Mouse (Mus musculus): Measurements from ENCODE around the gene Jam2. TPM values are rescaled to one million over a fixed set of nuclear protein-coding genes. Genes with fewer than 3 reads are reported as not detected.
A peak's percentile ranks its signal among the peaks of the same experiment; 100 is the strongest.

Jam2 gene
- 7.3 and 7.4 TPM in 2 replicates for polyA plus RNA-seq (2015; fragmentation: Nextera tagmentation; extraction: Ambion mirVana)

DNA sequence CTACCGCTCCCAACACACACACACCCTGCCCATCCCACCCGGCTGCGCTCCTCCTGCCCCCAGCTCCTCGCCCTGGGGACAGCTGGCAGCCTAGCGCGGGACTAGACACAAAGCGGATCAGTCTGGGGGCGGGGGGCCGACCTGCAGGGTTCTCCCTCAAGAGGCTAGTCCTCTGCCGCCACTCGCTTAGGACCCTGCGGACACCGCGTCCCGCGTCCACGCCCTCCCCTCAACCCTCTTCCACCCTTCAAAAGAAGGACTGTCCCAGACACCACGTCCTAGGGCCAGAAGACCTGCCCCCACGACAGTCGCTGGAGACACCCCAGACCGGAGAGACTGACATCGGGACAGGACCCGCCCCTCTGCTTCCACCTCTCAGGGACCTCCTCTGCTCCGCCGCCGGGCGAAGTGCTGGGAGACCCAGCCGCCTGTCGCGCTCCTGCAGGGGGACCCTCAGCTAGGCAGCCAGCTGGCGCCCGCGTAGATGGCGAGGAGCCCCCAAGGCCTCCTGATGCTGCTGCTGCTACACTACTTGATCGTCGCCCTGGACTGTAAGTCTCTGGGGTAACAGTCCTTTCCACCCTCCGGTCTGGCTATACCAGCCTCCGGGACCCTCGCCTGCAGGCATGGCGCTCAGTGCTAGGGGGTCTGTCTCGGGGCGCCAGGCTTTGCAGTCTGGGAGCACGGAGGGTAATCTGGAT, at the start of gene Jam2:
TSS of gene Jam2 (plus strand) at position 121 of the 701 bp plus-strand sequence.
- H3K4me1 ChIP-seq (replicated peaks), result peaks cover 15% of the 10 kb centered on the region; the same call in 1 of the 2 replicates
- H3K4me3 ChIP-seq, result peak within 1 kb of the TSS; percentile 75
- H3K27ac ChIP-seq, result peak within 1 kb of the TSS; percentile 47; the same call in 1 of the 2 replicates
- H3K36me3 ChIP-seq, result no peaks in the 10 kb centered on the region
- ATAC-seq (replicated peaks; ENCODE audit: insufficient number of reproducible peaks, insufficient read depth, low FRiP score, low read depth), result peak; percentile 82
- H3K4me2 ChIP-seq, result peak within 1 kb of the TSS; percentile 100
- H3K27me3 ChIP-seq, result no peaks in the 10 kb centered on the region
- H3K9me3 ChIP-seq (replicated peaks), result no peaks in the 10 kb centered on the region
- under 1% methylated on average over 42 of the region's 43 CpGs for WGBS
- peak within 1 kb of the TSS; percentile 67 for H3K9ac ChIP-seq

DNA sequence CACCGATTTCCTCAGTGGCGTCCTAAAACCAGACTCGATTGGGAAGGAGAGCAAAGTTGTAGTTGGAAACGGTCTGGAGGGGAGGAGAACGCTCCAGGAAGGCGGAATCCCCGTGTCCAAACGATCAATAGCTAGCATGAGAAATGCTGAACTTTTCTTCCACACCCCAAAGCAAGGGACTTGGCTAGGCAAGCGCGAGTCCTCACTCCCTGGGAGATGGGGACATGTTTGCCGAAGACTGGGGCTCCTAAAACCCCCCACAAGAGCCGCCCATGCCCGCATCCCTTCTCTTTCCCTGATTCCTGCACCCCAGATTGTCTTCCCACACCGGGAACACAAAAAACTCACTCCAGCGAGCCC, 39.1 kb upstream of the Jam2 start:
- no peak; the same call in 1 of the 2 replicates for ATAC-seq (replicated peaks; ENCODE audit: insufficient number of reproducible peaks, insufficient read depth, low FRiP score, low read depth)
- H3K36me3 ChIP-seq, result peaks cover 27% of the 10 kb centered on the region
- peak overlapping the region; percentile 80 for H3K4me2 ChIP-seq
- H3K27me3 ChIP-seq, result no peaks in the 10 kb centered on the region
- no peaks in the 10 kb centered on the region for H3K9me3 ChIP-seq (replicated peaks)
- H3K9ac ChIP-seq, result peak overlapping the region; percentile 71
- peaks cover 7% of the 10 kb centered on the region for H3K4me1 ChIP-seq (replicated peaks)
- WGBS, result under 1% methylated on average over 15 of the region's 15 CpGs
- H3K4me3 ChIP-seq, result peak overlapping the region; percentile 83
- H3K27ac ChIP-seq, result peak overlapping the region; percentile 86

DNA sequence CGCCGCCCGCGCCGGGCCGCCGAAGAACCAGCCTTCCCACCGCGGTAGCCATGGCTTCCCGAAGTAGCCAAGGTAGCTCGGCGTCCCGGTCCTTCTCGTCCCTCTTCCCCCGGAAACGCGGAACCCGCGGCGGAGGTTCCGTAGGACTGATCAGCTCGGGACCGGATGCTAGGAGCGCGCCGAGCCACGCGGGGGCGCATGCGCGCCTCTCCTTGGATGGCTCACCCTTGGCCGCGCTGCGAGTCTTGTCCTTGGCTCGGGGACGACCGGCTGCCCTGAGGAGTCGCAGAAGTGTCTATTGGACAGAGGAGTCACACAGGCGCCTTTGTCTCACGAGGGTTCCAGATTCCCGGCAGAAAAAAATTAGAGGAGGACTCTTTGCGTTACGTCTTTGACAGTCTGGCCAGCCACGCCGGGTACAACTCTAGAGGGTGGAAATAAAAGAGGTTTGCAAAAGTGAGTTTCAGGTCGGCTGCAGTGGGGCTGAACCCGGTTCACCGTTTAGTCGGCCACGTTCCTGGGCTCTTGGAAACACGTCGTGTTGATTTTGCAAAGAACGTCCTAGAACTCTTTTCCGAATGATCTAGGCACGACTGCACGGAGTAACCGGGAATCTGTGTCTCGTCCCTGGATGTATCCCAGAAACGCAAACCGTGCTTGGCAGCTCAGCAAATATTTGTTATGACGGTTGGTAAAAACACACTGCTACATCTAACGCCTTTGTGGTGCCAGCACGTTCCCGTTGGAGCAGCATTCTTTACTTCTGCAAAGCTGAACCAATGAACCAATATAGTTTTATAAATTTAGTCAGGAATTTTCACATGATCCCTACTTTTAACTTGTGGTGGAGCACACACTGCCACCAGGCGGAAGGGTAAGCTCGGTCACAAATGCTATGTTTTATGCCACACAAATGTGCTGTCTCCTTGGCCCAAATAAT, 38.5 kb upstream of the Jam2 start, which contains the start of gene Mrpl39:
TSS of gene Mrpl39 (minus strand) at position 577 of the 940 bp plus-strand sequence.
- WGBS, result under 1% methylated on average over 62 of the region's 66 CpGs
- H3K9me3 ChIP-seq (replicated peaks), result no peaks in the 10 kb centered on the region

DNA sequence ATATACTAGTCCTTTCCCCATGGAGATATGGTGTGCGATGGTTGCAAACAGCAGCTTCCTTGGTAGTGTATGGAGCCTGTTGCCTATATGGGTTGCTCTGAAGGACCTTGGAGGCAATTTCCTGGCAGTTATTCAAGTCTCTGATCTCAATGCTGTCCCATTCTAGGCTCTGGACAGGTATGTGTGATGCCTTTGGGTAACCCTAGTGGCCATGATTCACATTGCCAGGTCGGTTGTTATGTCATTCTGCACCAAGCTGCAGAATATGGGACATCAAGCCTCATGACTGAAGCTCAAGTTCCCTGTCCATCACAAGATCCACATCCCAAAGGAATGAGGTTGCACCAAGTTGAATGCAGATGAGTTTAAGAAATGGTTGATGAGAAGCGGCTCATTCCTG, 36.6 kb upstream of the Jam2 start:
- Histone ChIP-seq H3K27ac (no peak overlapping the region), H3K27me3 (no peaks in the 10 kb centered on the region), H3K9me3 (replicated peaks) (no peaks in the 10 kb centered on the region), H3K4me3 (no peak overlapping the region), H3K4me1 (replicated peaks) (peaks cover 7% of the 10 kb centered on the region), H3K9ac (no peak overlapping the region), H3K4me2 (no peak overlapping the region), H3K36me3 (peaks cover 6% of the 10 kb centered on the region)
- no peak for ATAC-seq (replicated peaks; ENCODE audit: insufficient number of reproducible peaks, insufficient read depth, low FRiP score, low read depth)
- WGBS, result 72% methylated on average over 3 of the region's 3 CpGs

More for the DNA sequence above, 38.5 kb upstream of the Jam2 start, which contains the start of gene Mrpl39:
- H3K9ac ChIP-seq, result peak within 1 kb of the TSS; percentile 71
- H3K36me3 ChIP-seq, result peaks cover 23% of the 10 kb centered on the region
- H3K4me3 ChIP-seq, result peak within 1 kb of the TSS; percentile 83
- ATAC-seq (replicated peaks; ENCODE audit: insufficient number of reproducible peaks, insufficient read depth, low FRiP score, low read depth), result peak; percentile 99
- H3K4me2 ChIP-seq, result peak within 1 kb of the TSS; percentile 80
- H3K27me3 ChIP-seq, result no peaks in the 10 kb centered on the region
- H3K4me1 ChIP-seq (replicated peaks), result peaks cover 7% of the 10 kb centered on the region
- peak within 1 kb of the TSS; percentile 86 for H3K27ac ChIP-seq

DNA sequence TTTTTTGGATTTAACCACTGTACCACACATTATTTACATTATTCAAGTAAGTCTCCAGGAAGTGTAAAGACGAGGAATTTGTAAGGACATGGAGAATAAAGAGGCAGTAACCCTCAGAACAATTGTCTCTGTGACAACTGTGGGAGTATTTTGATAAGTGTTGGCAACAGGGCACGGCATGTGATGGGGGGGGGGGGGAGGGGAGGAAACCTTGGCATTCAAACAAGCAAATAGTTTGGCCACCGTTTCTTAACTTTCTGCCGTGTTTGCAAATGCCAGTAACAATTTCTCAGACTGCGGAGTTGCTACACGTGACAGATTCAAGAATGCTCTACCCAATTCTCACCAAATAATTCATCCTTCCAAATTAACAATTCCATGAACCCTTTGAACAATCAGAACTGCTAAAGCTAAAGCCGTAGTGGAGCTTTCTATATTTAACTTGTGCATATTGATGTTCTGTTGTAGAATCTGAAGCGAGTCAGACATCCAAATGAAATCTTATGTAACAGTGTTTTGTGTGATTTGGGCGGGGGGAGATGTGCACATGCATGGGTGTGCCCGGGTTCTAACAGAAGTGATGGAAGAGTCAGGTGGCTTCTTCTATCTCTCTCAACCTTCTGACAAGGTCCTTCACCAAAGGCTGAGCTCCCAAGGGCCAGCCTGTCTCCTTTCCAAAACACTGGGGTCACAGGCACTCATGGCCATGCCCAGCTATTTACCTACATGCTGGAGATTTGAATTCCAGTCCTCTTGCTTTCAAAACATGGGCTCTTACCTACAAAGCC, 29.0 kb upstream of the Jam2 start:
- 0 out of 2 replicates have a peak, but pooled peaks cover 2% of the 10 kb centered on the region for H3K4me1 ChIP-seq (replicated peaks)
- no peak for ATAC-seq (replicated peaks; ENCODE audit: insufficient number of reproducible peaks, insufficient read depth, low FRiP score, low read depth)
- no peak overlapping the region for H3K9ac ChIP-seq
- H3K4me3 ChIP-seq, result no peak overlapping the region
- no peaks in the 10 kb centered on the region for H3K9me3 ChIP-seq (replicated peaks)
- no peak overlapping the region for H3K4me2 ChIP-seq
- no peaks in the 10 kb centered on the region for H3K36me3 ChIP-seq
- no peaks in the 10 kb centered on the region for H3K27me3 ChIP-seq
- H3K27ac ChIP-seq, result no peak overlapping the region
- WGBS, result 52% methylated on average over 10 of the region's 10 CpGs

DNA sequence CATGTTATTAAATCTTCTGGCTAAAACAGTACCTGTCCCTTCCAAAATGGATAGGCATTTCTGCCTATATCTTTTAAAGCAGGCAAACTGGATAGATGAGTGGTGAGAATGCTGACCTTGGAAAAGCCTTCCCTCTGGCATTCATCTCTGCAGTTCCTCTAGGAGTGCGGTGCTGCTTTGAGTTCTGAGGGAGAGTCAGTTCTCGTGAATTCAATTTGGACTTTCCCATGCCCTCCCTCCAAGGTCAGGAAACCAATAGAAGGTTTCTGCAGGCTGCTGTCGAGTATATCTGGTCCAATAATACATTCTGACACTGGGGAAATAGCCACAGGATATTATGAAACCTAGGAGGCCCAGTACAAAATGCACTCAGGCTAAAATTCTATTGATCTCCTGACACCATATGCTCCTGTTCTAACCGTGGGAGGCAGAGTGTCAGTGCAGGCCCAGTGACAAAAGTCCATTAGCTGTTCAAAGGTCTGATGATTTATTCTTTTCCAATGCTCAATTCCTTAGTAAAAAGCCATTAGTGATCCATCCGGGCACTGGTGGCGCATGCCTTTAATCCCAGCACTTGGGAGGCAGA, 28.1 kb upstream of the Jam2 start:
- Histone ChIP-seq H3K4me1 (replicated peaks) (0 out of 2 replicates have a peak, but pooled peaks cover 2% of the 10 kb centered on the region), H3K4me3 (no peak overlapping the region), H3K27ac (no peak overlapping the region), H3K36me3 (no peaks in the 10 kb centered on the region), H3K4me2 (no peak overlapping the region), H3K9ac (no peak overlapping the region), H3K27me3 (no peaks in the 10 kb centered on the region), H3K9me3 (replicated peaks) (no peaks in the 10 kb centered on the region)
- no peak for ATAC-seq (replicated peaks; ENCODE audit: insufficient number of reproducible peaks, insufficient read depth, low FRiP score, low read depth)
- 69% methylated on average over 6 of the region's 6 CpGs for WGBS

DNA sequence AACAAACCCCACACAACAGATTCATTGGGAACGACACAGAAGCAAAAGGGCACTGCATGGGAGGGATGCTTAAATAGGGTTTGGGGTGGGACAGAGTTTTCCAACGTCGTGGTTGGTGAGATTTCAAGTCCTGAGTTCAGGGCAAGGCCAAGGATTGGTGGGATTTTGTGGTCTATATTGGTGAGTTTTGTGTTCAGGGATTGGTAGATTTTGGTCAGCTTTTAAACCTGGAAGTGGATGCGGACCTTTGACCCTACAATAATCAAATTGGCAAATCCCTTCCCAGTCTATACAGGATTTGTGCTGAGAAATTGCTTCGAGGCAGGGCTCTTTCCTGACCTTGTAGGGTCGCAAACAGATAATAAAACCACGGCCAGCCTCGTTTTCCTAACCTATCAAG, 6.0 kb upstream of the Jam2 start:
- no peaks in the 10 kb centered on the region for H3K36me3 ChIP-seq
- H3K4me1 ChIP-seq (replicated peaks), result peaks cover under 1% of the 10 kb centered on the region; the same call in 1 of the 2 replicates
- no peaks in the 10 kb centered on the region for H3K27me3 ChIP-seq
- H3K4me3 ChIP-seq, result no peak overlapping the region
- no peak overlapping the region for H3K27ac ChIP-seq
- ATAC-seq (replicated peaks; ENCODE audit: insufficient number of reproducible peaks, insufficient read depth, low FRiP score, low read depth), result no peak
- H3K9me3 ChIP-seq (replicated peaks), result no peaks in the 10 kb centered on the region
- H3K4me2 ChIP-seq, result no peak overlapping the region
- no peak overlapping the region for H3K9ac ChIP-seq
- 77% methylated on average over 8 of the region's 8 CpGs for WGBS

DNA sequence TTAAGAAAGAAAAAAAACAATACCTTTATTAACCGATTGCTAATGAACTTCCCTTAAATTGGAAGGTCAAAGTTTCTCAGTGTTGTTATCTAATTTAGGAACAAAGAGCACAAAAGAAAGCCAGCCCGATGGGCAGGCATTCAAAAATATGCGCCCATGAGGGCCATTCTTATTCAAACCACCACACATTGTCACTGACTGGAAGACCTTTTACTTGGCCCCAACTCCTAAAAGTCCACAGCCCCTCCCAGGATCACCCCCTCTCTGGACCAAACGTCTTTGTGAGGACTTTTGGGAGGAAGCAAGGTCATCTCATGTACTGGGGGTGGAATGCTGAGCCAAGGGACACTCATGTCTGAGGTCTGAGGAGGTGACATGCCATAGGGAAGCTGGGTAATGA, 4.7 kb upstream of the Jam2 start:
- H3K27me3 ChIP-seq, result no peaks in the 10 kb centered on the region
- H3K4me1 ChIP-seq (replicated peaks), result peaks cover 8% of the 10 kb centered on the region; the same call in 1 of the 2 replicates
- H3K27ac ChIP-seq, result no peak overlapping the region
- no peaks in the 10 kb centered on the region for H3K9me3 ChIP-seq (replicated peaks)
- 63% methylated on average over 4 of the region's 4 CpGs for WGBS
- ATAC-seq (replicated peaks; ENCODE audit: insufficient number of reproducible peaks, insufficient read depth, low FRiP score, low read depth), result no peak
- H3K36me3 ChIP-seq, result no peaks in the 10 kb centered on the region
- no peak overlapping the region for H3K4me3 ChIP-seq
- H3K4me2 ChIP-seq, result no peak overlapping the region
- H3K9ac ChIP-seq, result no peak overlapping the region

DNA sequence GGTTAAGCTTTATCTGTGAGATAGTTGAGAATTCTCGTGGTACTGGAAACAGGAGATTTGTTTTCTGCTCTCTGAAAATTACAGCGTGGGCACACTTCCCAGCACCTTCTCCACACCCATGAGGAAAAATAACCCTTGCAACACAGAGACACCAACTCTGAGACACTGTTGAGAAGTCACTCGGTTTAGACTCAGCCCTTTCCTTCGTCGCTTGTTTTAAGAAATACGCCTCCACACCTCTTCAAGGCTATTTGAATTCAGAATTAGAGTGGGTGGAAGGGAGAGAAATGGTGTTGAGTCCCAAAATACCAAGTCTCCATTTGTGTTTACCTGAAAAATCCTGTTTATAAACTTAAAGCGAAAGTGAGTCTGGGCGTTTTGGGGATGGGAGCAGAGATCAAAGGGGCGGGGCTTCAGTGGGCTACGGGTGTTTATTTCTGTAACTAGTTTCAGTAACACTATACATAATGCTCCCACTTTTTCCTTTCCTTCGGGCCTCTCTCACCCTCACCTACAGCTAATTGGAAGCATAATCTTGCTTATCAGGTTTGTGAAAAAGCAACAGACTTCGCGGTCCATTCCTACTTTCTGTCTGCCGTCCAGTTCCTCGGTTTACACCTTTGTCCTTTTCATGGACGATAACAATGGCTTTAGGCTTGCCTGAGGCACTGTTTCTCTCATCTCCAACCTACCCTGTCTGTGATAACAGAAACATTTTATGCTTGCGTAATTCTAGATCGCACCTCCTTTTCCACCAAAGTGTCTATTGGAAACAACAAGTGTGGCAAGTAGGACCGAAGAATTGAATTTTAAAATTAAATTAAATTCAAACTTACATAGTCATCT, 4.1 kb upstream of the Jam2 start:
- peaks cover 12% of the 10 kb centered on the region; the same call in 1 of the 2 replicates for H3K4me1 ChIP-seq (replicated peaks)
- WGBS, result 77% methylated on average over 19 of the region's 19 CpGs
- no peaks in the 10 kb centered on the region for H3K36me3 ChIP-seq
- no peak overlapping the region for H3K4me3 ChIP-seq
- H3K4me2 ChIP-seq, result no peak overlapping the region
- H3K9ac ChIP-seq, result no peak overlapping the region
- no peak for ATAC-seq (replicated peaks; ENCODE audit: insufficient number of reproducible peaks, insufficient read depth, low FRiP score, low read depth)
- no peak overlapping the region for H3K27ac ChIP-seq
- no peaks in the 10 kb centered on the region for H3K9me3 ChIP-seq (replicated peaks)
- H3K27me3 ChIP-seq, result no peaks in the 10 kb centered on the region

DNA sequence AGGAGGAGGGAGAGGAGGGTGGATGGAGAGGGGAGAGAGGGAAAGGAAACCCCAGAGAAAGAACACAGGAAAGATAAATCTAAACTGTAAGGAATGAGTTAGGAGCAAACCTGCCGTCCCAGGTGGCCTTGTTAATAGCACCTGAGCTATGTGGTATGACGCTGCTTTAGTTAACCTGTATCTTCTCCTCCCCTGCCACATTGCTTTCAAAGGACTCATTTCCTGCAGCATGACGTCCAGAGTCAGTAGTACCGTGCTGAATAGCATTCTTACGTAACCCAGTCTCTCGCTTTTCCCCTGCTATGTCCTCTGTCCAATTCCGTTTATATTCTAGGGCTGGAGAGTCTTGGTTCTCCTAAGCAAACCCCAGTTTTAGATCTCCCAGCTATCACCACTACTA, 3.0 kb upstream of the Jam2 start:
- H3K4me1 ChIP-seq (replicated peaks), result peaks cover 15% of the 10 kb centered on the region; the same call in 1 of the 2 replicates
- H3K4me3 ChIP-seq, result no peak overlapping the region
- H3K9ac ChIP-seq, result no peak overlapping the region
- H3K27ac ChIP-seq, result no peak overlapping the region
- H3K9me3 ChIP-seq (replicated peaks), result no peaks in the 10 kb centered on the region
- H3K27me3 ChIP-seq, result no peaks in the 10 kb centered on the region
- no peak for ATAC-seq (replicated peaks; ENCODE audit: insufficient number of reproducible peaks, insufficient read depth, low FRiP score, low read depth)
- H3K36me3 ChIP-seq, result no peaks in the 10 kb centered on the region
- no peak overlapping the region for H3K4me2 ChIP-seq
- 84% methylated on average over 7 of the region's 7 CpGs for WGBS
